Mouse (Mus musculus): Measurements from ENCODE around the gene Ppfia3. TPM values are rescaled to one million over a fixed set of nuclear protein-coding genes. Genes with fewer than 3 reads are reported as not detected.

Ppfia3 gene
- total and polyA plus RNA-seq, 2 experiments from 2014 or later: 0.68 to 1.8 TPM

DNA sequence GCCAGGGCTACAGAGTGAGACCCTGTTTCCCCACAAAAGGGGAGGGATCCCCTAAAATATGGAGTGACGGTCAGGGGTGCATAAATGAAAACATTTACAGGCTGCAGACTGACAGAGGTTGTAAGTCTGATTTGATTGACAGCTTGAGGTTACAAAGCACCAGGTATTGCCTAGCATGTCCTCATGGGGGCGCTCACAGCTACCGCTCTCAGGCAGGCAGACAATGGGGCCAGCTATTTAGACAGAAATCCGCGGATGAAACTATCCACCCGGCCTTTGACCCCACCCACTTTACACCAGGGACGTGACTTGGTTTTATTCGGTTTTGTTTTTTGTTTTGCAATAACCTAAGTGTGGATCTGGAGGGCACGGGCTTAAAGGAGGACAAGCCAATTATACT lies 57.4 kb downstream of the Ppfia3 start:
- DNase-seq (ENCODE audit: low spot score) (peak; percentile 74), ATAC-seq (ENCODE audit: insufficient read depth, low read depth) (no peak)
- WGBS: 17% methylated on average over 9 of the region's 9 CpGs
- Histone ChIP-seq H3K9ac (replicated peaks; ENCODE audit: low read depth, low read length) (no peak overlapping the region), H3K36me3 (replicated peaks; ENCODE audit: control insufficient read depth, insufficient read depth, low read length) (peaks cover 46% of the 10 kb centered on the region), H3K9me3 (replicated peaks; ENCODE audit: control insufficient read depth, low read length) (no peaks in the 10 kb centered on the region), H3K27ac (ENCODE audit: low read depth) (no peak overlapping the region), H3K27me3 (ENCODE audit: control insufficient read depth, insufficient read depth, low read length) (no peaks in the 10 kb centered on the region), H3K4me3 (ENCODE audit: low read depth, low read length) (no peak overlapping the region), H3K4me1 (ENCODE audit: control insufficient read depth, insufficient read depth) (0 out of 2 replicates have a peak, but pooled peaks cover 4% of the 10 kb centered on the region), H3K4me2 (ENCODE audit: low read depth, low read length) (no peak overlapping the region)
- TF ChIP-seq EP300 (IDR thresholded peaks at IDR 0.05; ENCODE audit: low read depth) (no peak), CTCF (IDR thresholded peaks at IDR 0.05; ENCODE audit: low read depth) (peak; percentile 75)

DNA sequence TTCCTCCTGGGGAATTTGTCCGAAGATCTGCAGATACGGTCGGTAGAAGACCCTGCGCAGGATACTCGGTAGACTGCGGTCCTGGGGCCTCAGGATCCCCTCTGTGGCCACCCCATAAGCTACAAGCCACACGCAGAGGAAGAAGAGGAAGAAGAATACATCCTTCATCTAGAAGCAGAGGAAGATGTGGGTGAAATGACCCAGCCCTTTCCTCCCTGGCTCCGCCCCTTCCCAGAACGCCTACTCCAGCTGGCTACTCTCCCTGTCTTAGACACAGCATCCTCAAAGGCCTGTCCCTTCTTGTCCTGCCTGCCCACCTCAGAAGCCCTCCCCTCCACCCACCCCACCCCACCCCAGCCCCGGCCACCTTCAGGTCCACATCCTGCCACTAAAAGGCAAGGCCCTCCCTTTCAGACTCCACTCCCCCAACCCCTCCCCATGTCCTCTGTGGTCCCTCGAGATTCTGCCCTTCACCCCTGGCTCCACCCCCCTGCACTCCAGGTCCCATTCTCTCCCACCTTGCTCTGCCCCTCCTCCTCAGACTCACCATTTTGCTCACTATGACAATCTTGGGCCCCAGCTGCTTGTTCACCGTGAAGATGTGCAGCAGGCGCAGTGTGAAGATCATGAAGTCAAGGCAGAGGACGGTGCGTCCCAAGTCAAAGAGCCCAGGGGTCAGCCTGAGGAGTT lies 58.1 kb downstream of the Ppfia3 start:
- no peak overlapping the region for H3K9ac ChIP-seq (replicated peaks; ENCODE audit: low read depth, low read length)
- TF ChIP-seq CTCF (IDR thresholded peaks at IDR 0.05; ENCODE audit: low read depth): no peak
- no peak for TF ChIP-seq EP300 (IDR thresholded peaks at IDR 0.05; ENCODE audit: low read depth)
- 75% methylated on average over 15 of the region's 15 CpGs for WGBS
- H3K4me1 ChIP-seq (ENCODE audit: control insufficient read depth, insufficient read depth): 0 out of 2 replicates have a peak, but pooled peaks cover 4% of the 10 kb centered on the region
- H3K9me3 ChIP-seq (replicated peaks; ENCODE audit: control insufficient read depth, low read length): no peaks in the 10 kb centered on the region
- DNase-seq (ENCODE audit: low spot score) (no peak), ATAC-seq (ENCODE audit: insufficient read depth, low read depth) (no peak)
- peaks cover 49% of the 10 kb centered on the region for H3K36me3 ChIP-seq (replicated peaks; ENCODE audit: control insufficient read depth, insufficient read depth, low read length)
- H3K4me3 ChIP-seq (ENCODE audit: low read depth, low read length): no peak overlapping the region
- no peak overlapping the region for H3K4me2 ChIP-seq (ENCODE audit: low read depth, low read length)
- no peaks in the 10 kb centered on the region for H3K27me3 ChIP-seq (ENCODE audit: control insufficient read depth, insufficient read depth, low read length)
- H3K27ac ChIP-seq (ENCODE audit: low read depth): no peak overlapping the region

DNA sequence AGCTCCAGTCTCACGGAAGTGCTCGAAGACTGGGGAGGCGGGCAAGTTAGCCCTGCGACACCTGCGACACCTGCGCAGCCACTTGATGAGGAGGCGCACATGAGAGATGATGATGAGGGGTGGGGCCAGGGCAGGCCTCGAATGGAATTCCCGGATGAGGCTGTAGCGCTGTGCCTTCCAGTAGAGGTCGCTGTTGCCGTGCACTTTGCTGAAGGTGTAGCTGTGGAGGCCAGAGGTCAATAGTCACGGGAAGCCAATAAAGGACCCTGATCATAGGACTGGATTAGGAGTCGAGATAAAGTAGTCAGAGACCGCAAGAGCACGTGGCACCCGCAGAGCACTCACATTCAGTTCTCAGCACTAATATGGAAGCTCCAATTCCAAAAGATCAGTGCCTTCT lies 61.5 kb downstream of the Ppfia3 start:
- Histone ChIP-seq H3K27me3 (ENCODE audit: control insufficient read depth, insufficient read depth, low read length) (no peaks in the 10 kb centered on the region), H3K4me2 (ENCODE audit: low read depth, low read length) (no peak overlapping the region; the same call in 1 of the 2 replicates), H3K9ac (replicated peaks; ENCODE audit: low read depth, low read length) (no peak overlapping the region), H3K4me3 (ENCODE audit: low read depth, low read length) (no peak overlapping the region), H3K9me3 (replicated peaks; ENCODE audit: control insufficient read depth, low read length) (no peaks in the 10 kb centered on the region), H3K4me1 (ENCODE audit: control insufficient read depth, insufficient read depth) (no peaks in the 10 kb centered on the region), H3K36me3 (replicated peaks; ENCODE audit: control insufficient read depth, insufficient read depth, low read length) (peaks cover 60% of the 10 kb centered on the region), H3K27ac (ENCODE audit: low read depth) (no peak overlapping the region)
- no peak for TF ChIP-seq EP300 (IDR thresholded peaks at IDR 0.05; ENCODE audit: low read depth)
- peak; percentile 73 for TF ChIP-seq CTCF (IDR thresholded peaks at IDR 0.05; ENCODE audit: low read depth)
- WGBS: 24% methylated on average over 16 of the region's 17 CpGs
- ATAC-seq (ENCODE audit: insufficient read depth, low read depth) (0 out of 2 replicates have a peak, but pooled peaks have one; percentile 42), DNase-seq (ENCODE audit: low spot score) (peak; percentile 42)

DNA sequence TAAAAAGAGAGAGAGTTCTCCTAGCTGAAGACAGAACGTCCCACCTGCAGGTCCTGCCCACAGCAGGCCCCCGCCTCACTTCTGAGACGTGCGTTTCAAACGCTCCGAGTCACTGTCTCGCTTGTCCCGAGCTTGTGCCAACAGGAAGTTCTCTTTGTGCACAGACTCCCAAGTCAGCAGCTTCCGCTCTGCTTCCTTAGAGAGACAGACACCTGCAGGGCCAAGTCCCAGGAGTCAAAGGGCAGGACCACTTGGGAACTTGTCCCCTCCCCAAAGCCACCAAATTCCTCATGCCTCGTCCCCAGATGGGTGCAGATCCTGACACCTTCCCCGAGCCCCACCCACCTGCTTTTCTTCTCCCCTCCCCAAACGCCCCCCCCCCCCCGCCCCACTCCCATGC lies 62.0 kb downstream of the Ppfia3 start:
- TF ChIP-seq CTCF (IDR thresholded peaks at IDR 0.05; ENCODE audit: low read depth): no peak
- H3K4me2 ChIP-seq (ENCODE audit: low read depth, low read length): no peak overlapping the region; the same call in 1 of the 2 replicates
- H3K4me3 ChIP-seq (ENCODE audit: low read depth, low read length): no peak overlapping the region
- no peak overlapping the region for H3K27ac ChIP-seq (ENCODE audit: low read depth)
- no peaks in the 10 kb centered on the region for H3K4me1 ChIP-seq (ENCODE audit: control insufficient read depth, insufficient read depth)
- ATAC-seq (ENCODE audit: insufficient read depth, low read depth) (no peak), DNase-seq (ENCODE audit: low spot score) (no peak)
- no peaks in the 10 kb centered on the region for H3K9me3 ChIP-seq (replicated peaks; ENCODE audit: control insufficient read depth, low read length)
- no peak overlapping the region for H3K9ac ChIP-seq (replicated peaks; ENCODE audit: low read depth, low read length)
- peaks cover 56% of the 10 kb centered on the region for H3K36me3 ChIP-seq (replicated peaks; ENCODE audit: control insufficient read depth, insufficient read depth, low read length)
- H3K27me3 ChIP-seq (ENCODE audit: control insufficient read depth, insufficient read depth, low read length): no peaks in the 10 kb centered on the region
- WGBS: 55% methylated on average over 12 of the region's 13 CpGs

DNA sequence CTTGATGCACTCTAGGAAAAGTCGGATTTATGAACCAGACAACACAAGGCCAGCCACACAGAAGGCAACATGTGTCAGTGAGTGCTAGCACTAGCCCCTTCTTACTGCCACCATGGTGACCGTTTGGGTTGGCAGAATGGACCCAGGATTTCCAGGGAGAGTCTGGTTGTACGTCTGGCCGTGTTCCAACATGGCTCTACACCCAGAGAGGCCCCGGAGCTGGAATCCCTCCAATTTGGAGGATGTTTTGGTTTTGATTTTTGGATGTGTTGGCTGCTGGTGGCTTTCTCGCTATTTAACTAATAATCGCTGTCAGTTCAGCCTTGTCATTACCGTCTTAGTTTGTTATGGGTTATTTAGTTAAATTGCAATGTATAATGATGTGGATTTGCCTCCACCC lies 64.2 kb downstream of the Ppfia3 start:
- no peak overlapping the region for H3K4me3 ChIP-seq (ENCODE audit: low read depth, low read length)
- no peak overlapping the region for H3K27ac ChIP-seq (ENCODE audit: low read depth)
- H3K27me3 ChIP-seq (ENCODE audit: control insufficient read depth, insufficient read depth, low read length): no peaks in the 10 kb centered on the region
- no peak for ATAC-seq (ENCODE audit: insufficient read depth, low read depth)
- H3K36me3 ChIP-seq (replicated peaks; ENCODE audit: control insufficient read depth, insufficient read depth, low read length): peaks cover 47% of the 10 kb centered on the region
- H3K9me3 ChIP-seq (replicated peaks; ENCODE audit: control insufficient read depth, low read length): no peaks in the 10 kb centered on the region
- DNase-seq (ENCODE audit: low spot score): no peak
- no peaks in the 10 kb centered on the region for H3K4me1 ChIP-seq (ENCODE audit: control insufficient read depth, insufficient read depth)
- no peak overlapping the region for H3K9ac ChIP-seq (replicated peaks; ENCODE audit: low read depth, low read length)
- H3K4me2 ChIP-seq (ENCODE audit: low read depth, low read length): no peak overlapping the region
- WGBS: 56% methylated on average over 8 of the region's 8 CpGs
- TF ChIP-seq EP300 (IDR thresholded peaks at IDR 0.05; ENCODE audit: low read depth): no peak
- no peak for TF ChIP-seq CTCF (IDR thresholded peaks at IDR 0.05; ENCODE audit: low read depth)

DNA sequence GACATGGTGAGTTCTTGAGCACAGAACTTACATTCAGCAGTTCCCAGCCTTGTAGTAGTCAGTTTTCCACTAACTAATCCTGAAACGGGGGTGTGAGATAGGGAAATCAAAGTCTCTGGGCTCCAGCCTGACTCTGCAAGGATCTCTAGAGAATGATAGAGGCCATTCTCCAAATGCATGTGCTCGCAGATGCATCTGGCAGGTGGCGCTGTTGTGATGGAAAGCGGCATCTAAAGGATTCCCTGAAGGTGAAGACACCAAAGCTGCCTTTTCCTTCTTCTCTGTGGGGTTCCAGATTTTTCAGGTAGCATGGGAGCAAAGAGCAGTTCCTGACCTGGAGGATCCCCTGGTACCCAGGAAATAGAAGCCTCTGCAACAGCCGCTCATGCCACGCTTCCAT lies 66.5 kb downstream of the Ppfia3 start:
- ATAC-seq (ENCODE audit: insufficient read depth, low read depth) (peak; percentile 68), DNase-seq (ENCODE audit: low spot score) (peak; percentile 56)
- Histone ChIP-seq H3K36me3 (replicated peaks; ENCODE audit: control insufficient read depth, insufficient read depth, low read length) (peaks cover 31% of the 10 kb centered on the region), H3K4me3 (ENCODE audit: low read depth, low read length) (no peak overlapping the region), H3K9ac (replicated peaks; ENCODE audit: low read depth, low read length) (no peak overlapping the region), H3K4me1 (ENCODE audit: control insufficient read depth, insufficient read depth) (no peaks in the 10 kb centered on the region), H3K27ac (ENCODE audit: low read depth) (no peak overlapping the region), H3K27me3 (ENCODE audit: control insufficient read depth, insufficient read depth, low read length) (no peaks in the 10 kb centered on the region), H3K9me3 (replicated peaks; ENCODE audit: control insufficient read depth, low read length) (no peaks in the 10 kb centered on the region), H3K4me2 (ENCODE audit: low read depth, low read length) (no peak overlapping the region)
- WGBS: 20% methylated on average over 6 of the region's 6 CpGs
- peak; percentile 70 for TF ChIP-seq CTCF (IDR thresholded peaks at IDR 0.05; ENCODE audit: low read depth)
- no peak for TF ChIP-seq EP300 (IDR thresholded peaks at IDR 0.05; ENCODE audit: low read depth)

Data from heart, postnatal 0 days (tissue).